Mouse (Mus musculus): Measurements from ENCODE around the gene Hmbs. TPM values are rescaled to one million over a fixed set of nuclear protein-coding genes. Genes with fewer than 3 reads are reported as not detected.
"Not testable (repeated sequence)": the region's sequence is repeated elsewhere in the genome, so short reads cannot be mapped to it uniquely, and the experiment has no call there.

Hmbs gene
- polyA plus RNA-seq, 1 experiment from 2014 or later = 60.8 TPM

DNA sequence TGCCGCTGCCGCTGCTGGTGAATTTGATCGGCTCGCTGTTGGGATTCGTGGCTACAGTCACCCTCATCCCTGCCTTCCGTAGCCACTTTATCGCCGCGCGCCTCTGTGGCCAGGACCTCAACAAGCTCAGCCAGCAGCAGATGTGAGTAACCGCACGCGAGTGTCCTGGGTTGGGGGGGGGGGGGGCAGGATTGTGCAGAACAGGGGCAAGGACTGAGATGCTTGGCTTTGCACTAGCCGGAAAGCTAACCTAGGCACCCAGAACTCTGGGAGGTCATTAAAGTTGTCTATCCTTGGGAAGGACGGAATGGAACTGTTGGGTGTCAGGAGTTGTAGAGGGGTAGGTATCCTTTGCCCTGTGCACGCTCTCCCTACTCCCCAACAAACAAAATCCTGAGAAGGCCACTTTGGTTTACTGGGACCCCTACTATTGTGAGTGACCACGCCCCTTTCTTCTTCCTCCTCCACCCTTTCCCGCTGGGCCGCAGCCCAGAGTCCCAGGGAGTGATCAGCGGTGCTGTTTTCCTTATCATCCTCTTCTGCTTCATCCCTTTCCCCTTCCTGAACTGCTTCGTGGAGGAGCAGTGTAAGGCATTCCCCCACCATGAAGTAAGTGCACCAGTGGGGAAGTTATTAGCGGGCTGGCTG is 16.8 kb downstream of the Hmbs start:
- H3K9me3 ChIP-seq (ENCODE audit: control insufficient read depth, low read length) = no peaks in the 10 kb centered on the region
- H3K4me3 ChIP-seq (replicated peaks; ENCODE audit: low read length) = peak overlapping the region; percentile 84
- peak; percentile 28 for ATAC-seq (ENCODE audit: low FRiP score)
- H3K4me1 ChIP-seq (replicated peaks; ENCODE audit: control insufficient read depth, insufficient read depth, low read length) = peaks cover 10% of the 10 kb centered on the region
- peak overlapping the region; percentile 86 for H3K4me2 ChIP-seq (replicated peaks)
- 2% methylated on average over 22 of the region's 22 CpGs for WGBS
- no peak for DNase-seq (ENCODE audit: low spot score)
- peak overlapping the region; percentile 86 for H3K9ac ChIP-seq
- H3K27me3 ChIP-seq (ENCODE audit: control insufficient read depth, insufficient read depth, low read length) = no peaks in the 10 kb centered on the region
- peak overlapping the region; percentile 87 for H3K27ac ChIP-seq
- peaks cover 37% of the 10 kb centered on the region for H3K36me3 ChIP-seq (replicated peaks; ENCODE audit: control insufficient read depth, insufficient read depth)

GRCm38 (mm10) chr9:44326371-44327063 is 17.5 kb downstream of the Hmbs start:
- peaks cover 30% of the 10 kb centered on the region for H3K36me3 ChIP-seq (replicated peaks; ENCODE audit: control insufficient read depth, insufficient read depth)
- peak overlapping the region; percentile 86 for H3K9ac ChIP-seq
- peak overlapping the region; percentile 87 for H3K27ac ChIP-seq
- H3K4me2 ChIP-seq (replicated peaks) = peak overlapping the region; percentile 86
- peaks cover 10% of the 10 kb centered on the region for H3K4me1 ChIP-seq (replicated peaks; ENCODE audit: control insufficient read depth, insufficient read depth, low read length)
- H3K9me3 ChIP-seq (ENCODE audit: control insufficient read depth, low read length) = no peaks in the 10 kb centered on the region
- ATAC-seq (ENCODE audit: low FRiP score) = peak; percentile 93
- no peaks in the 10 kb centered on the region for H3K27me3 ChIP-seq (ENCODE audit: control insufficient read depth, insufficient read depth, low read length)
- peak overlapping the region; percentile 84 for H3K4me3 ChIP-seq (replicated peaks; ENCODE audit: low read length)
- DNase-seq (ENCODE audit: low spot score) = peak; percentile 85
- under 1% methylated on average over 38 of the region's 38 CpGs for WGBS

- peak within 1 kb of the TSS; percentile 86 for H3K4me2 ChIP-seq (replicated peaks)
- DNase-seq (ENCODE audit: low spot score) (no peak), ATAC-seq (ENCODE audit: low FRiP score) (0 out of 2 replicates have a peak, but pooled peaks have one; percentile 22)
- no peaks in the 10 kb centered on the region for H3K9me3 ChIP-seq (ENCODE audit: control insufficient read depth, low read length)
- H3K4me1 ChIP-seq (replicated peaks; ENCODE audit: control insufficient read depth, insufficient read depth, low read length) = peaks cover 13% of the 10 kb centered on the region
- 4% methylated on average over 12 of the region's 12 CpGs for WGBS
- H3K4me3 ChIP-seq (replicated peaks; ENCODE audit: low read length) = peak within 1 kb of the TSS; percentile 84
- H3K27ac ChIP-seq = peak within 1 kb of the TSS; percentile 87
- no peaks in the 10 kb centered on the region for H3K27me3 ChIP-seq (ENCODE audit: control insufficient read depth, insufficient read depth, low read length)
- H3K36me3 ChIP-seq (replicated peaks; ENCODE audit: control insufficient read depth, insufficient read depth) = peaks cover 23% of the 10 kb centered on the region
- peak within 1 kb of the TSS; percentile 86 for H3K9ac ChIP-seq
Observed at GRCm38 (mm10) chr9:44325768-44326370, 18.2 kb downstream of the Hmbs start, which contains the start of gene Dpagt1. TSS of gene Dpagt1 (plus strand) at chr9:44326019.

DNA sequence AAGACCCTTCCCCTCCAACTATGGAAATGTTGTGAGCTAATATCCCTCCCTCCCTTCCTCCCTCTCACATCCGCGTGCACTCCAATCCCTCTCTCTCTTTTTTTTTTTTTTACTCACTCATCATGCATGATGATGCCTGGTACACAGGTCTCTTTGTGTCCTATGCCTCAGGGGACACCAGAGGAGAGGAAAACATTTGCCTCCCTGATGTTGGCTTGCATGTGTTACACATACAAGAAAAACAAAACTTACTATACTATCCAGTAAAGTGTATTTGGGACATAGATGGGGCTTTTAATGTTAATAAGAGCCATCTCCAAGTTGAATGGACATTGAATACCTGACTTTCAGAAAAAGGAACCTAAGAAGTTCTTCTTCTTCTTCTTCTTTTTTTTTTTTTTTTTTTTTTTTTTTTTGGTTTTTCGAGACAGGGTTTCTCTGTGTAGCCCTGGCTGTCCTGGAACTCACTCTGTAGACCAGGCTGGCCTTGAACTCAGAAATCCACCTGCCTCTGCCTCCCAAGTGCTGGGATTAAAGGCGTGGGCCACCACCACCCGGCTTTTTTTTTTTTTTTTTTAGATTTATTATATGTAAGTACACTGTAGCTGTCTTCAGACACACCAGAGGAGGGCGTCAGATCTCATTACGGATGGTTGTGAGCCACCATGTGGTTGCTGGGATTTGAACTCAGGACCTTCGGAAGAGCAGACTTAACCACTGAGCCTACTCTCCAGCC is 18.8 kb downstream of the Hmbs start:
- peak overlapping the region; percentile 84 for H3K4me3 ChIP-seq (replicated peaks; ENCODE audit: low read length)
- not testable (repeated sequence) for H3K9me3 ChIP-seq (ENCODE audit: control insufficient read depth, low read length); DNase-seq (ENCODE audit: low spot score); ATAC-seq (ENCODE audit: low FRiP score); H3K27me3 ChIP-seq (ENCODE audit: control insufficient read depth, insufficient read depth, low read length)
- H3K27ac ChIP-seq = peak overlapping the region; percentile 87
- H3K36me3 ChIP-seq (replicated peaks; ENCODE audit: control insufficient read depth, insufficient read depth) = peaks cover 17% of the 10 kb centered on the region
- peak overlapping the region; percentile 86; the same call in 1 of the 2 replicates for H3K9ac ChIP-seq
- H3K4me1 ChIP-seq (replicated peaks; ENCODE audit: control insufficient read depth, insufficient read depth, low read length) = peaks cover 19% of the 10 kb centered on the region
- peak overlapping the region; percentile 86 for H3K4me2 ChIP-seq (replicated peaks)
- 56% methylated on average over 7 of the region's 8 CpGs for whole genome bisulfite sequencing

- no peak overlapping the region for H3K4me2 ChIP-seq (replicated peaks)
- no peak for DNase-seq (ENCODE audit: low spot score)
- WGBS = 74% methylated on average over 6 of the region's 6 CpGs
- H3K9ac ChIP-seq = no peak overlapping the region
- H3K27ac ChIP-seq = no peak overlapping the region
- H3K4me3 ChIP-seq (replicated peaks; ENCODE audit: low read length) = no peak overlapping the region
- no peaks in the 10 kb centered on the region for H3K27me3 ChIP-seq (ENCODE audit: control insufficient read depth, insufficient read depth, low read length)
- peaks cover 8% of the 10 kb centered on the region for H3K36me3 ChIP-seq (replicated peaks; ENCODE audit: control insufficient read depth, insufficient read depth)
- H3K9me3 ChIP-seq (ENCODE audit: control insufficient read depth, low read length) = no peaks in the 10 kb centered on the region
- H3K4me1 ChIP-seq (replicated peaks; ENCODE audit: control insufficient read depth, insufficient read depth, low read length) = peaks cover 22% of the 10 kb centered on the region
- no peak for ATAC-seq (ENCODE audit: low FRiP score)
Observed at GRCm38 (mm10) chr9:44324147-44324546, 19.9 kb downstream of the Hmbs start.

- not testable (repeated sequence) for H3K9me3 ChIP-seq (ENCODE audit: control insufficient read depth, low read length); H3K9ac ChIP-seq; H3K4me3 ChIP-seq (replicated peaks; ENCODE audit: low read length); H3K4me2 ChIP-seq (replicated peaks); H3K36me3 ChIP-seq (replicated peaks; ENCODE audit: control insufficient read depth, insufficient read depth); ATAC-seq (ENCODE audit: low FRiP score); H3K27ac ChIP-seq; H3K27me3 ChIP-seq (ENCODE audit: control insufficient read depth, insufficient read depth, low read length); DNase-seq (ENCODE audit: low spot score)
- WGBS = 94% methylated on average over 4 of the region's 4 CpGs
- H3K4me1 ChIP-seq (replicated peaks; ENCODE audit: control insufficient read depth, insufficient read depth, low read length) = peaks cover 27% of the 10 kb centered on the region
Observed at GRCm38 (mm10) chr9:44323656-44324055, 20.4 kb downstream of the Hmbs start.

DNA sequence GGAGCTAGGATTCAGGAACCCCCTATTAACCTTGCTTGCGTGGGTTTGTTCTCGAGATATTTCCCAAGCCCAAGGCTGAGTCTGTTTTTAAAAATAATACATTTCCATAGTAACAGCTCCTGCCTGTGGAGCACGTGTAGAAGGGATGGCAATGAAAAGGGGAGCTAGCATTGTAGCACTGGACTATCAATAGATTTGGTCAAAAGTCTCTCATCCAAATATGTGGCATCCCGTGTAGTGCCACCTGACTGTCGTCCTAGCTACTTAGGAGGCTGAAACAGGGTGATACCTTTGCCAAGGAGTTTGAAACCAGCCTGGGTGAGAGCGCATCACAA is 23.3 kb downstream of the Hmbs start:
- H3K27me3 ChIP-seq (ENCODE audit: control insufficient read depth, insufficient read depth, low read length) = no peaks in the 10 kb centered on the region
- DNase-seq (ENCODE audit: low spot score) (no peak), ATAC-seq (ENCODE audit: low FRiP score) (no peak)
- peak overlapping the region; percentile 70 for H3K27ac ChIP-seq
- H3K9me3 ChIP-seq (ENCODE audit: control insufficient read depth, low read length) = no peaks in the 10 kb centered on the region
- H3K9ac ChIP-seq = peak overlapping the region; percentile 39
- peak overlapping the region; percentile 73 for H3K4me3 ChIP-seq (replicated peaks; ENCODE audit: low read length)
- WGBS = 14% methylated on average over 6 of the region's 6 CpGs
- H3K36me3 ChIP-seq (replicated peaks; ENCODE audit: control insufficient read depth, insufficient read depth) = peaks cover 8% of the 10 kb centered on the region
- H3K4me1 ChIP-seq (replicated peaks; ENCODE audit: control insufficient read depth, insufficient read depth, low read length) = peaks cover 36% of the 10 kb centered on the region
- peak overlapping the region; percentile 93 for H3K4me2 ChIP-seq (replicated peaks)

- Histone ChIP-seq H3K4me1 (replicated peaks; ENCODE audit: control insufficient read depth, insufficient read depth, low read length) (peaks cover 36% of the 10 kb centered on the region), H3K4me2 (replicated peaks) (peak within 1 kb of the TSS; percentile 93), H3K27me3 (ENCODE audit: control insufficient read depth, insufficient read depth, low read length) (no peaks in the 10 kb centered on the region), H3K4me3 (replicated peaks; ENCODE audit: low read length) (peak within 1 kb of the TSS; percentile 73), H3K36me3 (replicated peaks; ENCODE audit: control insufficient read depth, insufficient read depth) (peaks cover 14% of the 10 kb centered on the region), H3K9ac (peak within 1 kb of the TSS; percentile 88), H3K27ac (peak within 1 kb of the TSS; percentile 72), H3K9me3 (ENCODE audit: control insufficient read depth, low read length) (no peaks in the 10 kb centered on the region)
- ATAC-seq (ENCODE audit: low FRiP score) = peak; percentile 98
- WGBS = under 1% methylated on average over 67 of the region's 67 CpGs
- DNase-seq (ENCODE audit: low spot score) = peak; percentile 96
Observed at GRCm38 (mm10) chr9:44319887-44320798, 23.9 kb downstream of the Hmbs start, which contains the start of gene C2cd2l. TSS of gene C2cd2l (minus strand) at chr9:44320285.

Data from hindbrain, embryonic 14.5 days (tissue).